26 mouse cellular contexts compared by ENCODE assay signal in genomic region chr1:92102825-92103224, GRCm38 (mm10).
A peak's percentile ranks its signal among the peaks of the same experiment; 100 is the strongest.
DNase-seq lines count a peak whose midpoint lies in the region; ATAC-seq and TF ChIP-seq lines count a peak whose summit lies in the region.
"Had no signal": no experiment of that assay in that cellular context is flagged by ENCODE, and none has a peak within 500 bp of the region (broad histone marks: within the 10 kb centered on the region; RNA-seq: fewer than 3 reads in every experiment).

No protein-coding gene starts in this region.

- TF ChIP-seq EP300 in heart, adult 2 months (IDR thresholded peaks at IDR 0.05; ENCODE audit: insufficient read depth, low read depth, low read length), result no peak

- no peak overlapping the region for H3K4me3 ChIP-seq in heart, adult 2 months
- H3K4me3 ChIP-seq: embryonic facial prominence, embryonic 10.5 days; embryonic facial prominence, embryonic 13.5 days; erythroblast, embryonic 14.5 days; forebrain, embryonic 10.5 days; forebrain, embryonic 13.5 days; hindbrain, embryonic 12.5 days; hindbrain, embryonic 15.5 days had no signal

- H3K79me2 ChIP-seq in heart, adult 2 months (replicated peaks; ENCODE audit: control insufficient read depth, insufficient read depth, low read length), result peaks cover 7% of the 10 kb centered on the region; the same call in 1 of the 2 replicates

- 97% methylated on average over 1 of the region's 1 CpGs for WGBS in heart, adult 2 months

- intact Hi-C loops in heart, adult 2 months (cut with DNase I), result loop anchor here (10.0 kb wide), 1 partner anchor 352 kb away; no protein-coding TSS in a partner anchor

- no peak for DNase-seq in heart, adult 2 months
- no peak for DNase-seq in heart, adult 8-10 months (ENCODE audit: low spot score)
- DNase-seq in CD4-positive, CD25-positive, alpha-beta regulatory T cell, adult 2 months (ENCODE audit: low read depth, low spot score), result peak; percentile 25
- DNase-seq in induced T-regulatory cell, adult 2 months (ENCODE audit: low read depth), result peak; percentile 61
- no peak for DNase-seq in kidney, postnatal 10 days
- DNase-seq: B cell, adult 2 months; cerebellum, adult 11 months; cerebellum, adult 2 months; cerebellum, adult 9-11 months; cerebellum, postnatal 36 days; embryo, embryonic 11 days; gastrocnemius, postnatal 14 days; heart, adult 18-20 months; kidney, adult 18-20 months had no signal

- peaks cover 31% of the 10 kb centered on the region for H3K4me1 ChIP-seq in heart, adult 2 months (ENCODE audit: control insufficient read depth, insufficient read depth, low read length)
- H3K4me1 ChIP-seq: embryonic facial prominence, embryonic 13.5 days had no signal

- no peaks in the 10 kb centered on the region for H3K27me3 ChIP-seq in heart, adult 2 months (ENCODE audit: control insufficient read depth, insufficient read depth, low read length)
- H3K27me3 ChIP-seq: CH12.LX; embryonic facial prominence, embryonic 13.5 days; forebrain, embryonic 13.5 days; hindbrain, embryonic 12.5 days; hindbrain, embryonic 15.5 days; Patski had no signal

- ATAC-seq in erythroid progenitor cell, adult 5-6 weeks (replicated peaks; ENCODE audit: low FRiP score, poor library complexity, severe bottlenecking), result no peak
- ATAC-seq: forebrain, embryonic 13.5 days; forebrain, embryonic 16.5 days; intestine, embryonic 16.5 days; Patski had no signal

- no peak for TF ChIP-seq POLR2A in heart, adult 2 months (IDR thresholded peaks at IDR 0.05; ENCODE audit: insufficient read depth, low read depth, low read length)

- no peak for TF ChIP-seq CTCF in heart, adult 2 months (IDR thresholded peaks at IDR 0.05)

- peaks cover 9% of the 10 kb centered on the region for H3K36me3 ChIP-seq in heart, adult 2 months (ENCODE audit: control insufficient read depth, insufficient read depth, low read length)
- H3K36me3 ChIP-seq: embryonic facial prominence, embryonic 10.5 days; embryonic facial prominence, embryonic 13.5 days; forebrain, embryonic 10.5 days; hindbrain, embryonic 12.5 days; hindbrain, embryonic 15.5 days had no signal

- H3K9ac ChIP-seq in heart, adult 2 months (ENCODE audit: low read depth, low read length), result no peak overlapping the region
- H3K9ac ChIP-seq: embryonic facial prominence, embryonic 13.5 days; forebrain, embryonic 13.5 days; hindbrain, embryonic 12.5 days; hindbrain, embryonic 15.5 days had no signal

- H3K27ac ChIP-seq in heart, adult 2 months, result peak overlapping the region; percentile 52; the same call in 1 of the 2 replicates
- H3K27ac ChIP-seq: embryonic facial prominence, embryonic 10.5 days; embryonic facial prominence, embryonic 13.5 days; forebrain, embryonic 10.5 days; forebrain, embryonic 13.5 days; hindbrain, embryonic 12.5 days; hindbrain, embryonic 15.5 days had no signal

Comparison
In these comparisons a context has a peak if more than half of its experiments do, and no peak if none do; other contexts are left out.
1. DNase-seq: peak in CD4-positive, CD25-positive, alpha-beta regulatory T cell, adult 2 months (single experiment) and induced T-regulatory cell, adult 2 months (single experiment); none in heart, adult 2 months (0 of 2), heart, adult 8-10 months (single experiment) and kidney, postnatal 10 days (single experiment).